In the genomic region with DNA sequence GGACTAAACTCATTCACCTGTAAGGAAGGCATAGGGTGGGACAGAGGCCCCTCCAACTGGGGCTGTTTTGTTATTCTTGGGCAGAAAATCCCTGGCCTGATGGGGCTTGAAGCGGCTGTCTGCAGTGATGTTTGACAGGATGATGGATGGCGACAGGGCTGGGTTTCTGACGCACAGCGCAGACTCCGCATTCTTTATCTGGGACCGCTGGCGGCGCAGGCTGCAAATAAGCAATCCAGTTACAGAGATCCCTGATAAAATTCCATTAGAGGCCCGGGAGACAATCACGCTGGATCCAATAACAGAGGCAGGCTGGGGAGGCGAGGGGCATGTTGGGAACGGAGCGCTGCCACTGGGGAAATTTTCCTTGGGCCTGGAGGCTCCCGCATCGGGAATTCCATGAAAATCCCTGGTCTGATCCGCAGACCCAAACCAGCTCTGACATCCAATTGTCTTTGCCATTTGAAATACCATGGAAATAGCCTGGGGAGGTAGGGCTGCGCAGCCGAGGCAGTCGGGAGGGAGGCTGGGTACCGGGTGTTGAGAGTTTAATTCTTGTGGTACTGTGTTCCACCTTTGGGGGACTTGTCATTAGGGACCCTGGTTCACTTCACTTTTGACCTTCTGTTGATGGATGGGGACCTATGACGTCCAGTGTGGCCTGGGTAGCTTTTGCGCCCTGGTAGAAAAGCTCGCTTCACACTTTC, we compare ENCODE assay signal across 9 mouse cellular contexts.
DNase-seq lines count a peak whose midpoint lies in the region; ATAC-seq lines count a peak whose summit lies in the region.
"Had no signal": no experiment of that assay in that cellular context is flagged by ENCODE, and none has a peak within 500 bp of the region (broad histone marks: within the 10 kb centered on the region; RNA-seq: fewer than 3 reads in every experiment).

No protein-coding gene starts in this region.

- DNase-seq in kidney, postnatal 14 days: peak; percentile 26
- no peak for DNase-seq in kidney, adult 18-20 months
- DNase-seq in hindbrain, embryonic 14.5 days (ENCODE audit: low spot score): peak; percentile 64
- peak; percentile 57 for DNase-seq in neural tube, embryonic 10.5 days (ENCODE audit: extremely low spot score, low spot score)
- no peak for DNase-seq in gastrocnemius, adult 8-10 months (ENCODE audit: low spot score in 2 of 2)
- DNase-seq in left cerebral cortex, postnatal 25 days (ENCODE audit: low spot score in 2 of 2): no peak
- DNase-seq in ovary, postnatal 10 days (ENCODE audit: low spot score): no peak
- DNase-seq: thymus, postnatal 4 days had no signal

- H3K36me3 ChIP-seq in embryonic facial prominence, embryonic 12.5 days: no peaks in the 10 kb centered on the region
- H3K36me3 ChIP-seq in hindbrain, embryonic 14.5 days (replicated peaks; ENCODE audit: control insufficient read depth, insufficient read depth): no peaks in the 10 kb centered on the region

- intact Hi-C loops in left cerebral cortex, postnatal 25 days (cut with DNase I): no loop called here

- 27% methylated on average over 23 of the region's 23 CpGs for WGBS in embryonic facial prominence, embryonic 12.5 days
- 15% methylated on average over 23 of the region's 23 CpGs for WGBS in hindbrain, embryonic 14.5 days

- peaks cover 7% of the 10 kb centered on the region for H3K4me1 ChIP-seq in embryonic facial prominence, embryonic 12.5 days
- peaks cover 10% of the 10 kb centered on the region for H3K4me1 ChIP-seq in hindbrain, embryonic 14.5 days (replicated peaks; ENCODE audit: control insufficient read depth, insufficient read depth, low read length)

- H3K4me3 ChIP-seq in embryonic facial prominence, embryonic 12.5 days: no peak overlapping the region
- no peak overlapping the region for H3K4me3 ChIP-seq in hindbrain, embryonic 14.5 days (replicated peaks; ENCODE audit: low read length)

- peak overlapping the region; percentile 32 for H3K4me2 ChIP-seq in embryonic facial prominence, embryonic 12.5 days (replicated peaks)
- peak overlapping the region; percentile 44 for H3K4me2 ChIP-seq in hindbrain, embryonic 14.5 days (replicated peaks)

- H3K9me3 ChIP-seq in embryonic facial prominence, embryonic 12.5 days: no peaks in the 10 kb centered on the region
- no peaks in the 10 kb centered on the region for H3K9me3 ChIP-seq in hindbrain, embryonic 14.5 days (ENCODE audit: control insufficient read depth, low read length)

- H3K27ac ChIP-seq in embryonic facial prominence, embryonic 12.5 days: no peak overlapping the region
- H3K27ac ChIP-seq in hindbrain, embryonic 14.5 days: peak overlapping the region; percentile 86

- H3K9ac ChIP-seq in embryonic facial prominence, embryonic 12.5 days: no peak overlapping the region
- peak overlapping the region; percentile 50 for H3K9ac ChIP-seq in hindbrain, embryonic 14.5 days

- ATAC-seq in embryonic facial prominence, embryonic 12.5 days (ENCODE audit: insufficient number of reproducible peaks, insufficient read depth, low FRiP score, low TSS enrichment): peak; percentile 44; the same call in 1 of the 2 replicates
- peak; percentile 76 for ATAC-seq in hindbrain, embryonic 14.5 days (ENCODE audit: low FRiP score)

- H3K27me3 ChIP-seq in embryonic facial prominence, embryonic 12.5 days: no peaks in the 10 kb centered on the region
- no peaks in the 10 kb centered on the region for H3K27me3 ChIP-seq in hindbrain, embryonic 14.5 days (ENCODE audit: control insufficient read depth, insufficient read depth, low read length)

Comparison
In these comparisons a context has a peak if more than half of its experiments do, and no peak if none do; other contexts are left out.
1. DNase-seq: peak in kidney, postnatal 14 days (single experiment), hindbrain, embryonic 14.5 days (single experiment) and neural tube, embryonic 10.5 days (single experiment); none in kidney, adult 18-20 months (single experiment), gastrocnemius, adult 8-10 months (0 of 2), left cerebral cortex, postnatal 25 days (0 of 2) and ovary, postnatal 10 days (single experiment).